Mouse (Mus musculus): ENCODE results near the gene Pex10. TPM values are rescaled to one million over a fixed set of nuclear protein-coding genes. Genes with fewer than 3 reads are reported as not detected.
"Not testable (repeated sequence)": the region's sequence is repeated elsewhere in the genome, so short reads cannot be mapped to it uniquely, and the experiment has no call there.

Pex10 gene
- polyA plus RNA-seq, 1 experiment from 2014 or later, result 22.8 TPM

DNA sequence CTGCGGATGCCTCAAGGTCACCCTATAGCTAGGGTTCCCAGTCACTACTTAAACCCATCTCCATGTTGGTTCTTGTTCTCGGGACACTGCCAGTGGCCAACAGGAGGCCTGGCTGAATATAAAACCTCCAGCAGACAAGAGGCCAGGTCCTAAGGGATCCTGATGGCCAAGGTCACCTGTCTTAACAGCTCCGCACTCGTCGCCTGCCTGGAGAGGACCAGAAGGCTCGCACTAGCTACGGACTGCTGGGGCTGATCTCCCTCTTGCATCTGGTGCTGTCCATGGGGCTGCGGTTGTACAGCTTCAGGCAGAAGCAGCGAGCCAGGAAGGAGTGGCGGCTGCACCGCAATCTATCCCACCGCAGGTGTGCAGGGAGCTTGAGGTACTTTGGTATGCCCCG, 3.4 kb downstream of the Pex10 start:
- Histone ChIP-seq H3K4me1 (ENCODE audit: control insufficient read depth, insufficient read depth, low read length) (peaks cover 14% of the 10 kb centered on the region), H3K27me3 (ENCODE audit: control insufficient read depth, insufficient read depth, low read depth, low read length) (no peaks in the 10 kb centered on the region), H3K36me3 (ENCODE audit: control insufficient read depth, insufficient read depth, low read length) (peaks cover 29% of the 10 kb centered on the region), H3K9me3 (replicated peaks; ENCODE audit: control insufficient read depth, low read length, poor library complexity, severe bottlenecking) (no peaks in the 10 kb centered on the region), H3K4me3 (ENCODE audit: low read depth, low read length) (no peak overlapping the region), H3K27ac (ENCODE audit: low read length) (no peak overlapping the region), H3K9ac (ENCODE audit: low read depth, low read length) (no peak overlapping the region), H3K4me2 (ENCODE audit: low read length) (no peak overlapping the region)
- WGBS, result 96% methylated on average over 13 of the region's 13 CpGs
- ATAC-seq, result no peak

DNA sequence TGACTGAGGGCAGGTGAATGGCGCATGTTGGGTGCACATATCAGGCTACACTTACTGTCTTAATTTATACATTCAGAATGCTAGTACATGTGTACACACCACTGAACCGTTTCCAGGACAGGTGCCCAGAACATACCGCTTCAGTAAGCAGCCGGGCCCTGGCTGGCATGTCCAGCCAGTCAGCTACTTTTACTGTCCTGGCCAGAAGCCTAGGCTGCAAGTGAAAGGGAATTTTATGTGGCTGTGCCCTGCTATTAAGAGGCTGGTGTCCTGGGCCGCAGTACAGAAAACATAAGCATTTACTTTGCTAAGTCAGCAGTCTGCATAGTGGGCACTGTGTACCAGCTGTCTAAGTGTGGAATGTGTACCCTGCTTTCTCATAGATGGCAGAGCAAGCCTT, 4.1 kb downstream of the Pex10 start:
- Histone ChIP-seq H3K4me3 (ENCODE audit: low read depth, low read length) (no peak overlapping the region), H3K4me1 (ENCODE audit: control insufficient read depth, insufficient read depth, low read length) (peaks cover 14% of the 10 kb centered on the region), H3K27ac (ENCODE audit: low read length) (no peak overlapping the region), H3K9ac (ENCODE audit: low read depth, low read length) (no peak overlapping the region), H3K27me3 (ENCODE audit: control insufficient read depth, insufficient read depth, low read depth, low read length) (no peaks in the 10 kb centered on the region), H3K36me3 (ENCODE audit: control insufficient read depth, insufficient read depth, low read length) (peaks cover 34% of the 10 kb centered on the region), H3K4me2 (ENCODE audit: low read length) (no peak overlapping the region), H3K9me3 (replicated peaks; ENCODE audit: control insufficient read depth, low read length, poor library complexity, severe bottlenecking) (no peaks in the 10 kb centered on the region)
- 92% methylated on average over 5 of the region's 5 CpGs for WGBS
- no peak for ATAC-seq

- 80% methylated on average over 9 of the region's 9 CpGs for WGBS
- no peak for ATAC-seq
- peaks cover 53% of the 10 kb centered on the region for H3K36me3 ChIP-seq (ENCODE audit: control insufficient read depth, insufficient read depth, low read length)
- H3K27me3 ChIP-seq (ENCODE audit: control insufficient read depth, insufficient read depth, low read depth, low read length), result no peaks in the 10 kb centered on the region
- H3K27ac ChIP-seq (ENCODE audit: low read length), result no peak overlapping the region
- H3K4me1 ChIP-seq (ENCODE audit: control insufficient read depth, insufficient read depth, low read length), result no peaks in the 10 kb centered on the region
- no peaks in the 10 kb centered on the region for H3K9me3 ChIP-seq (replicated peaks; ENCODE audit: control insufficient read depth, low read length, poor library complexity, severe bottlenecking)
- no peak overlapping the region for H3K9ac ChIP-seq (ENCODE audit: low read depth, low read length)
- no peak overlapping the region for H3K4me3 ChIP-seq (ENCODE audit: low read depth, low read length)
- no peak overlapping the region for H3K4me2 ChIP-seq (ENCODE audit: low read length)
Observed at GRCm38 (mm10) chr4:155074418-155074817, 7.6 kb downstream of the Pex10 start.

DNA sequence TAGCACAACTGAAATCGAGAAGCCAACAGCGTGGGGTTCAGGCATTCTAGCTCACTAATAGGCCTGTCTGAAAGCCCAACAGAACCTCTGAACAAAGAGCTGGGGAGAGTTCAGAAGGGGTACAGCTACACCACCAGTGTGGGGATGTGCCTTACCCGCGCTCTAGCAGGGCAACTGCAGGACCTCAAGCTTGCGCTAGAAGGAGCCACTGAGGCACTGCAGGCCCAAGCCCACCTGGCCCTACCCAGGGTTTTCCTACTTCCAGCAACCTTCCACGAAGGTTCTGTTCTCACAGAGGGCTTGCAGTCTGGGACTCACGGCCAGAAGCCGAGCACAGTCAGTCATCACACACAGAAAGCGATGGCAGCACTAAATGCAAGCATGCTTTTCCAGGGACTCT, 8.3 kb downstream of the Pex10 start:
- H3K4me2 ChIP-seq (ENCODE audit: low read length), result no peak overlapping the region
- H3K36me3 ChIP-seq (ENCODE audit: control insufficient read depth, insufficient read depth, low read length), result peaks cover 49% of the 10 kb centered on the region

DNA sequence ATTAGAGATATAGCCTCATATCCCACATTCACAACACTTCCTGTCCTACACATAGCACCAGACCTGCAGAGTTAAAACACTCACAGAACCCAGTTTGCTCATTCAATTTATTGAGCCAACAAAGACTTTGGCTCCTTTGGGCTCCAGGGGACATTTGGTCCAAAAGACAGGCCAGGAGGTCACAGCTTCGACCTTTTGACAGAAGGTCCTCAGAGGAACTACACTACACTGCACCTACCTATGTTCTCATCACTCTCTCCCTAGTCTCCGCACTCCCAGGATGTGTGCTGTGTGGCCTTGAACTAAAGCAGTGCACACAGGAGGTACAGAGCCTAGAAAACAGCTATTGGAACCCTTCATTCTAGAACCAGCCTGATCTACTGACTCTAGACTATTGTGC, 9.0 kb downstream of the Pex10 start:
- Histone ChIP-seq H3K4me1 (ENCODE audit: control insufficient read depth, insufficient read depth, low read length) (no peaks in the 10 kb centered on the region), H3K27ac (ENCODE audit: low read length) (no peak overlapping the region), H3K4me2 (ENCODE audit: low read length) (no peak overlapping the region), H3K9ac (ENCODE audit: low read depth, low read length) (no peak overlapping the region), H3K4me3 (ENCODE audit: low read depth, low read length) (no peak overlapping the region), H3K9me3 (replicated peaks; ENCODE audit: control insufficient read depth, low read length, poor library complexity, severe bottlenecking) (no peaks in the 10 kb centered on the region), H3K27me3 (ENCODE audit: control insufficient read depth, insufficient read depth, low read depth, low read length) (no peaks in the 10 kb centered on the region), H3K36me3 (ENCODE audit: control insufficient read depth, insufficient read depth, low read length) (peaks cover 49% of the 10 kb centered on the region)
- ATAC-seq, result no peak
- 98% methylated on average over 2 of the region's 2 CpGs for WGBS

More for the DNA sequence above, 8.3 kb downstream of the Pex10 start:
- H3K27me3 ChIP-seq (ENCODE audit: control insufficient read depth, insufficient read depth, low read depth, low read length), result no peaks in the 10 kb centered on the region
- no peaks in the 10 kb centered on the region for H3K9me3 ChIP-seq (replicated peaks; ENCODE audit: control insufficient read depth, low read length, poor library complexity, severe bottlenecking)
- H3K4me3 ChIP-seq (ENCODE audit: low read depth, low read length), result no peak overlapping the region
- no peak for ATAC-seq
- no peak overlapping the region for H3K27ac ChIP-seq (ENCODE audit: low read length)
- 86% methylated on average over 9 of the region's 9 CpGs for WGBS
- no peak overlapping the region for H3K9ac ChIP-seq (ENCODE audit: low read depth, low read length)
- H3K4me1 ChIP-seq (ENCODE audit: control insufficient read depth, insufficient read depth, low read length), result no peaks in the 10 kb centered on the region

DNA sequence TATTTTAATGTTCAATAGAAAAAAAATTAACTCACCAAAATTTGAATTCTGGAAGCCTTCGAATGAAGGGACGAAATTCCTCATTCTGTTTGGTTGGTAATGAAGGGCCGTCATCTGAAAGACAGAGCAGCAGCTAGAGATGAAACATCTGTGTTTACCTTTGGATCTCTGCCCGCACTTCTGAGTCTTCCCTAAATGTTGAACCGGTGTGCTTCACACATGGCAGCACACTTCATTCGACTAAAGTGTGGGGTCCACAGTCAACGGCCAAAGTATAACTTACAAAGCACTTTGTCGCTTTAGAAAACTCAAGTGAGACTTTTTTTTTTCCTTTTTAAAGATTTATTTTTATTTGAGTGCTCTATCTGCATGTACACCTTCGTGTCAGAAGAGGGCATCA, 9.9 kb downstream of the Pex10 start:
- Histone ChIP-seq H3K27ac (ENCODE audit: low read length) (no peak overlapping the region), H3K4me1 (ENCODE audit: control insufficient read depth, insufficient read depth, low read length) (no peaks in the 10 kb centered on the region), H3K36me3 (ENCODE audit: control insufficient read depth, insufficient read depth, low read length) (peaks cover 49% of the 10 kb centered on the region), H3K4me3 (ENCODE audit: low read depth, low read length) (no peak overlapping the region), H3K9ac (ENCODE audit: low read depth, low read length) (no peak overlapping the region), H3K4me2 (ENCODE audit: low read length) (no peak overlapping the region), H3K27me3 (ENCODE audit: control insufficient read depth, insufficient read depth, low read depth, low read length) (no peaks in the 10 kb centered on the region), H3K9me3 (replicated peaks; ENCODE audit: control insufficient read depth, low read length, poor library complexity, severe bottlenecking) (no peaks in the 10 kb centered on the region)
- no peak for ATAC-seq
- WGBS, result 90% methylated on average over 9 of the region's 9 CpGs

- not testable (repeated sequence) for H3K9ac ChIP-seq (ENCODE audit: low read depth, low read length); H3K4me3 ChIP-seq (ENCODE audit: low read depth, low read length); H3K4me2 ChIP-seq (ENCODE audit: low read length); H3K27me3 ChIP-seq (ENCODE audit: control insufficient read depth, insufficient read depth, low read depth, low read length); H3K4me1 ChIP-seq (ENCODE audit: control insufficient read depth, insufficient read depth, low read length); H3K9me3 ChIP-seq (replicated peaks; ENCODE audit: control insufficient read depth, low read length, poor library complexity, severe bottlenecking); H3K27ac ChIP-seq (ENCODE audit: low read length); ATAC-seq
- peaks cover 45% of the 10 kb centered on the region for H3K36me3 ChIP-seq (ENCODE audit: control insufficient read depth, insufficient read depth, low read length)
- 91% methylated on average over 10 of the region's 10 CpGs for WGBS
Observed at GRCm38 (mm10) chr4:155078808-155079207, 12.0 kb downstream of the Pex10 start.

DNA sequence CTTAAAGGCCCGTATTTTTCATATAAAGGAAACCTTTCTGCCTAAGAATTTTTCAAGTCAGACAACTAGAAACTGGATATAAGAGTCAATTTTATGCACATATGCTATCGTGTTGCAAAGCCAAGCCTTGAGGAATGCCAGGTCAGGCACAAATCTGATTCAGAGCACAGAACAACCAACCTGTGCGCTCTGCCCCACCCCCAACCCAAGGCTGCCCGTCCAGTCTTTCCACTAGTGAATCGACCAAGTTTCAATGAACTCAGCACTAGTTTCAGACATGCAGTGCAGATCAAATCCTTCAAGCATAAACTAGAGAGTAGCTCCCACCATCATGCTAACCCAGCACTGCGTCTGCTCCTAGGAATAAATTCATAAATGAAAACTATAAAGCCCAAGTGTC, 12.8 kb downstream of the Pex10 start:
- no peak for ATAC-seq
- Histone ChIP-seq H3K4me3 (ENCODE audit: low read depth, low read length) (no peak overlapping the region), H3K27me3 (ENCODE audit: control insufficient read depth, insufficient read depth, low read depth, low read length) (no peaks in the 10 kb centered on the region), H3K4me2 (ENCODE audit: low read length) (no peak overlapping the region), H3K4me1 (ENCODE audit: control insufficient read depth, insufficient read depth, low read length) (peaks cover 6% of the 10 kb centered on the region), H3K27ac (ENCODE audit: low read length) (no peak overlapping the region), H3K36me3 (ENCODE audit: control insufficient read depth, insufficient read depth, low read length) (peaks cover 39% of the 10 kb centered on the region), H3K9ac (ENCODE audit: low read depth, low read length) (no peak overlapping the region), H3K9me3 (replicated peaks; ENCODE audit: control insufficient read depth, low read length, poor library complexity, severe bottlenecking) (no peaks in the 10 kb centered on the region)
- WGBS, result 94% methylated on average over 6 of the region's 6 CpGs

GRCm38 (mm10) chr4:155083553-155083952, 16.7 kb downstream of the Pex10 start:
- no peaks in the 10 kb centered on the region for H3K27me3 ChIP-seq (ENCODE audit: control insufficient read depth, insufficient read depth, low read depth, low read length)
- no peak overlapping the region for H3K27ac ChIP-seq (ENCODE audit: low read length)
- H3K9ac ChIP-seq (ENCODE audit: low read depth, low read length), result no peak overlapping the region
- WGBS, result 88% methylated on average over 4 of the region's 4 CpGs
- ATAC-seq, result no peak
- H3K4me1 ChIP-seq (ENCODE audit: control insufficient read depth, insufficient read depth, low read length), result peaks cover 22% of the 10 kb centered on the region
- H3K36me3 ChIP-seq (ENCODE audit: control insufficient read depth, insufficient read depth, low read length), result peaks cover 18% of the 10 kb centered on the region
- no peak overlapping the region for H3K4me3 ChIP-seq (ENCODE audit: low read depth, low read length)
- no peak overlapping the region for H3K4me2 ChIP-seq (ENCODE audit: low read length)
- no peaks in the 10 kb centered on the region for H3K9me3 ChIP-seq (replicated peaks; ENCODE audit: control insufficient read depth, low read length, poor library complexity, severe bottlenecking)

- no peaks in the 10 kb centered on the region for H3K9me3 ChIP-seq (replicated peaks; ENCODE audit: control insufficient read depth, low read length, poor library complexity, severe bottlenecking)
Observed at GRCm38 (mm10) chr4:155084351-155084750, 17.5 kb downstream of the Pex10 start.

More at GRCm38 (mm10) chr4:155084351-155084750, 17.5 kb downstream of the Pex10 start:
- Histone ChIP-seq H3K27ac (ENCODE audit: low read length) (no peak overlapping the region), H3K9ac (ENCODE audit: low read depth, low read length) (no peak overlapping the region), H3K36me3 (ENCODE audit: control insufficient read depth, insufficient read depth, low read length) (peaks cover 17% of the 10 kb centered on the region), H3K4me3 (ENCODE audit: low read depth, low read length) (no peak overlapping the region), H3K27me3 (ENCODE audit: control insufficient read depth, insufficient read depth, low read depth, low read length) (no peaks in the 10 kb centered on the region), H3K4me1 (ENCODE audit: control insufficient read depth, insufficient read depth, low read length) (peaks cover 22% of the 10 kb centered on the region), H3K4me2 (ENCODE audit: low read length) (no peak overlapping the region)
- 88% methylated on average over 7 of the region's 7 CpGs for WGBS
- ATAC-seq, result no peak

All from midbrain, embryonic 16.5 days (tissue).